Mouse (Mus musculus) cortical plate, adult 2 months (tissue): ENCODE measurements at regions not wholly inside any gene's neighbourhood (a gene's known extent, or its start where the extent isn't known, plus 50 kb on each side); places are given as distances from the start of the nearest gene placed in this dataset.

Experiments
- H3K27ac ChIP-seq: fragments of 200-500 bp; 2 replicates; pipeline ENCODE4 v1.5.1; 2012; ENCODE audit warnings: low read length, control low read depth, inconsistent platforms; ENCODE audit not compliant: insufficient read depth
- H3K4me1 ChIP-seq: fragments of 200-500 bp; 2 replicates; pipeline ENCODE4 v1.6.1; 2011; ENCODE audit warnings: low read length; ENCODE audit not compliant: control insufficient read depth, insufficient read depth
- H3K4me3 ChIP-seq: fragments of 200-500 bp; 2 replicates; pipeline ENCODE4 v1.5.1; 2011; ENCODE audit warnings: mild to moderate bottlenecking, low read length, control low read depth; ENCODE audit not compliant: insufficient read depth
- CTCF ChIP-seq: fragments of 200-500 bp; IDR thresholded peaks from 2 replicates; pipeline ENCODE4 v1.5.1; 2011; ENCODE audit warnings: mild to moderate bottlenecking, control low read depth, low read length; ENCODE audit not compliant: insufficient read depth; ENCODE audit errors: extremely low read depth
- POLR2A ChIP-seq: fragments of 200-500 bp; IDR thresholded peaks from 2 replicates; pipeline ENCODE4 v1.6.1; 2011; ENCODE audit warnings: mild to moderate bottlenecking, low read length, control low read depth; ENCODE audit not compliant: insufficient read depth; ENCODE audit errors: extremely low read depth

GRCm38 (mm10) chrX:13344701-13345100, 63.9 kb downstream of the Ddx3x start:
- TF ChIP-seq POLR2A, result no peak
- no peak for TF ChIP-seq CTCF
- Histone ChIP-seq H3K27ac (peak overlapping the region; percentile 56; the same call in 1 of the 2 replicates), H3K4me3 (no peak overlapping the region), H3K4me1 (no peaks in the 10 kb centered on the region; the same call in 1 of the 2 replicates)

- Histone ChIP-seq H3K4me1 (no peaks in the 10 kb centered on the region; the same call in 1 of the 2 replicates), H3K4me3 (no peak overlapping the region), H3K27ac (peak overlapping the region; percentile 56; the same call in 1 of the 2 replicates)
- no peak for TF ChIP-seq CTCF
- no peak for TF ChIP-seq POLR2A
Measured at GRCm38 (mm10) chrX:13345126-13345525, 64.4 kb downstream of the Ddx3x start.

- Histone ChIP-seq H3K27ac (no peak overlapping the region), H3K4me1 (no peaks in the 10 kb centered on the region; the same call in 1 of the 2 replicates), H3K4me3 (no peak overlapping the region)
- TF ChIP-seq POLR2A (no peak), CTCF (no peak)
Measured at GRCm38 (mm10) chrX:13346011-13346631, 65.4 kb downstream of the Ddx3x start.

- Histone ChIP-seq H3K4me3 (peak overlapping the region; percentile 70), H3K4me1 (no peaks in the 10 kb centered on the region; the same call in 1 of the 2 replicates), H3K27ac (no peak overlapping the region)
- TF ChIP-seq POLR2A (no peak), CTCF (no peak)
Measured at GRCm38 (mm10) chrX:13346696-13347026, 65.9 kb downstream of the Ddx3x start.

- peak overlapping the region; percentile 94 for H3K27ac ChIP-seq
- H3K4me3 ChIP-seq, result peak overlapping the region; percentile 70
- H3K4me1 ChIP-seq, result no peaks in the 10 kb centered on the region; the same call in 1 of the 2 replicates
- no peak for TF ChIP-seq POLR2A
- no peak for TF ChIP-seq CTCF
Measured at GRCm38 (mm10) chrX:13347027-13347840, 66.5 kb downstream of the Ddx3x start.

- no peaks in the 10 kb centered on the region; the same call in 1 of the 2 replicates for H3K4me1 ChIP-seq
- H3K4me3 ChIP-seq, result no peak overlapping the region
- TF ChIP-seq CTCF (no peak), POLR2A (no peak)
- no peak overlapping the region for H3K27ac ChIP-seq
Measured at GRCm38 (mm10) chrX:13348415-13348814, 67.6 kb downstream of the Ddx3x start.

- no peaks in the 10 kb centered on the region for H3K4me1 ChIP-seq
- TF ChIP-seq CTCF, result no peak
- TF ChIP-seq POLR2A, result no peak
- H3K27ac ChIP-seq, result no peak overlapping the region
- no peak overlapping the region for H3K4me3 ChIP-seq
Measured at GRCm38 (mm10) chrX:13350461-13350860, 69.7 kb downstream of the Ddx3x start.

GRCm38 (mm10) chrX:13357149-13357783, 76.5 kb downstream of the Ddx3x start:
- Histone ChIP-seq H3K27ac (no peak overlapping the region), H3K4me3 (no peak overlapping the region), H3K4me1 (no peaks in the 10 kb centered on the region)
- no peak for TF ChIP-seq CTCF
- TF ChIP-seq POLR2A, result no peak

- H3K27ac ChIP-seq, result no peak overlapping the region
- TF ChIP-seq POLR2A (no peak), CTCF (no peak)
- no peak overlapping the region for H3K4me3 ChIP-seq
- no peaks in the 10 kb centered on the region for H3K4me1 ChIP-seq
Measured at GRCm38 (mm10) chrX:13357973-13358372, 77.2 kb downstream of the Ddx3x start.
